Mouse (Mus musculus) thymus, adult 2 months (tissue): Measurements from ENCODE around the gene Prickle1. TPM values are rescaled to one million over a fixed set of nuclear protein-coding genes. Genes with fewer than 3 reads are reported as not detected.

Experiments used
- DNase-seq: peaks from one replicate; pipeline ENCODE4 v3.0.0; 2021
- H3K27ac ChIP-seq: fragments of 200-500 bp; 2 replicates; pipeline ENCODE4 v1.5.1; 2012; ENCODE audit warnings: low read length, control low read depth; ENCODE audit not compliant: control insufficient read depth, insufficient read depth
- H3K27me3 ChIP-seq: fragments of 200-500 bp; 2 replicates; pipeline ENCODE4 v1.6.1; 2012; ENCODE audit warnings: mild to moderate bottlenecking, low read length, moderate library complexity, mixed read lengths; ENCODE audit not compliant: control insufficient read depth, insufficient read depth
- H3K36me3 ChIP-seq: fragments of 200-500 bp; 2 replicates; pipeline ENCODE4 v1.6.1; 2012; ENCODE audit warnings: mild to moderate bottlenecking, low read length, moderate library complexity; ENCODE audit not compliant: control insufficient read depth, insufficient read depth
- H3K4me1 ChIP-seq: fragments of 200-500 bp; replicated peaks from 2 replicates; pipeline ENCODE4 v1.6.1; 2012; ENCODE audit warnings: low read length; ENCODE audit not compliant: control insufficient read depth, insufficient read depth
- H3K4me3 ChIP-seq: fragments of 200-500 bp; 2 replicates; pipeline ENCODE4 v1.5.1; 2012; ENCODE audit warnings: mild to moderate bottlenecking, low read length, control low read depth, moderate library complexity; ENCODE audit not compliant: control insufficient read depth, insufficient read depth
- CTCF ChIP-seq: fragments of 200-500 bp; IDR thresholded peaks from 2 replicates; pipeline ENCODE4 v1.5.1; 2012; ENCODE audit warnings: mild to moderate bottlenecking, control low read depth, low read length, moderate library complexity, borderline replicate concordance; ENCODE audit not compliant: control insufficient read depth, poor library complexity, insufficient read depth; ENCODE audit errors: extremely low read depth
- POLR2A ChIP-seq: fragments of 200-500 bp; IDR thresholded peaks from 2 replicates; pipeline ENCODE4 v1.6.1; 2012; ENCODE audit warnings: mild to moderate bottlenecking, low read length, control low read depth, moderate library complexity; ENCODE audit not compliant: control insufficient read depth, poor library complexity, insufficient read depth; ENCODE audit errors: extremely low read depth
- WGBS: fragments of 180-500 bp; shearing (Covaris S2); methylation state at CpG from one replicate; pipeline ENCODE4 v1.1.7; 2018; 5-methylcytosine and 5-hydroxymethylcytosine counted together
- polyA plus RNA-seq: library from polyadenylated mRNA; depleted of rRNA; stranded (reverse); fragments of >200 nt; gene quantifications from 2 replicates; pipeline ENCODE4 v1.2.3, GENCODE M21; 2012

Prickle1 gene
- polyA plus RNA-seq, 1 experiment: 9.7 TPM

DNA sequence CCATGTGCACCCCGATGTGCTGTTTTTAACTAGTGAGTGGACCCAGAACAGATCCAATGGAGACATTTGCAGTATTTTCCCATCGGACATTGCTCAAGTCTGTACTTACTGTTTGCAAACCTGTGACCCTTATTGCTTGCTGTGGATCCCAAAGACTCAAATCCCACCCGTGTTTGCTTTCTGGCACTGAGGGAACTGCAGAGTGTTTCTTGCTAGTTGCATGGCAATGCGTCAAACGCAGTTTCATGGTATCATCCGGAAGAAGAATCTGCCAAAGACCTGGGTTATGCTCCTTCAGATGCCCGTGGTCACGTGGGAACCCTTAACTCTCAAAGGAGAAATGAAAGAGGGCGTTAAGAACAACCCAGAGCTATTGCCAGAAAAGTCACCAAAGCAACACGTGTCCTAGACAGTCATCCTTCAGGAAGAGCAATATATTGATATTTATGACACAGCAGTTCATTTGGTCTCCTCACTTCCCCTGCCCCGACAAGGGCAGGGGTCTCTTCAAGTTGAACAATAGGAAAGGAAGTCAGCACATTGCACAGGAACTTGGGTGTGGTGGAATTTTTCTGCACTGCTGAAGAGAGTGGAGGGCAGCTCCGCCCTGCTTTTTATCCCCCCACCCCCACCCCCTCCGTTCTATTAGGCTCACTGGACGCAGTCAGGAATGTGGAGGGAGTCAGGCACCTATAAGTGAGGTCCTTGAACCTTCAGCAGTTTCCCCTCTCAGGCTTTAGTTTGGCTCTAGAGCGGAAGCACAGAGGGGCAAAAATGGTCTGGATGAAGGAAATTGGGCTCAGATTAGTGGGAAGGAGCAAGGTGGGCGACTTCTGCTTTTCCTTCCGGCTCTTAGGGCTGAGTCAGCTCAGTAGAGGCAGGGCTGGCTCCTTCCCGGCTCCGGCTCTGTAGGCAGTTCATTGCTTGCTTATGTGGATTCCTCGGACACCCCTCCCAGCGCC, 32.4 kb upstream of the Prickle1 start:
- TF ChIP-seq CTCF: no peak
- TF ChIP-seq POLR2A: no peak
- H3K4me1 ChIP-seq: peaks cover 11% of the 10 kb centered on the region
- no peak for DNase-seq
- H3K27ac ChIP-seq: no peak overlapping the region
- no peaks in the 10 kb centered on the region for H3K27me3 ChIP-seq
- no peak overlapping the region for H3K4me3 ChIP-seq
- H3K36me3 ChIP-seq: no peaks in the 10 kb centered on the region
- 37% methylated on average over 21 of the region's 21 CpGs for WGBS

DNA sequence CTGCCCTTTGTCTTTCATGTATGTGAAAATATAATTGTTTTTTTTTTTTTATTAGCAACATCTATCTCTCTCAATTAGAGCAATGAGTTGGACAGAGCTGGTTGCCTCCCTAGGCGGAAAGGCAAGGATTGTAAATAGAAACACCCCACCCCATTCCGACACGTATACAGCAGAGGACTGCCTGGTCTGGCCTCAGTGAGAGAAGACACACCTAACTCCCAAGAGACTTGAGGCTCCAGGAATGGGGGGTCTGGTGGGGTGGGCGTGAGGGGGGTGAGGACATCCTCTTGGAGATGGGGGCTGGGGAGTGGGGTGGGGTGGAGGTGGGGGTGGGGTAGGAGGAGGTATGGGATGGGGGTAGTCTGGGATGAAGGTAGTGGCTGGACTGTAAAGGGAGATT, 23.9 kb upstream of the Prickle1 start:
- TF ChIP-seq POLR2A (no peak), CTCF (no peak)
- no peak for DNase-seq
- Histone ChIP-seq H3K27ac (no peak overlapping the region), H3K4me1 (no peaks in the 10 kb centered on the region), H3K4me3 (no peak overlapping the region), H3K36me3 (no peaks in the 10 kb centered on the region), H3K27me3 (no peaks in the 10 kb centered on the region)
- 84% methylated on average over 4 of the region's 4 CpGs for whole genome bisulfite sequencing

GRCm38 (mm10) chr15:93618442-93619150, 22.9 kb upstream of the Prickle1 start:
- no peaks in the 10 kb centered on the region for H3K27me3 ChIP-seq
- WGBS: 86% methylated on average over 6 of the region's 6 CpGs
- H3K4me1 ChIP-seq: no peaks in the 10 kb centered on the region
- TF ChIP-seq POLR2A (no peak), CTCF (no peak)
- DNase-seq: no peak
- no peak overlapping the region for H3K4me3 ChIP-seq
- no peak overlapping the region for H3K27ac ChIP-seq
- H3K36me3 ChIP-seq: no peaks in the 10 kb centered on the region

GRCm38 (mm10) chr15:93616277-93616676, 20.6 kb upstream of the Prickle1 start:
- no peaks in the 10 kb centered on the region for H3K27me3 ChIP-seq
- WGBS: 97% methylated on average over 4 of the region's 4 CpGs
- no peak overlapping the region for H3K4me3 ChIP-seq
- TF ChIP-seq POLR2A (no peak), CTCF (no peak)
- DNase-seq: no peak
- H3K36me3 ChIP-seq: no peaks in the 10 kb centered on the region
- H3K4me1 ChIP-seq: no peaks in the 10 kb centered on the region
- no peak overlapping the region for H3K27ac ChIP-seq

GRCm38 (mm10) chr15:93615031-93615430, 19.3 kb upstream of the Prickle1 start:
- TF ChIP-seq CTCF: no peak
- TF ChIP-seq POLR2A: no peak
- Histone ChIP-seq H3K4me3 (no peak overlapping the region), H3K27me3 (no peaks in the 10 kb centered on the region), H3K36me3 (no peaks in the 10 kb centered on the region), H3K4me1 (no peaks in the 10 kb centered on the region), H3K27ac (no peak overlapping the region)
- DNase-seq: no peak
- 96% methylated on average over 3 of the region's 3 CpGs for WGBS

GRCm38 (mm10) chr15:93613606-93614005, 17.9 kb upstream of the Prickle1 start:
- no peak overlapping the region for H3K27ac ChIP-seq
- no peaks in the 10 kb centered on the region for H3K4me1 ChIP-seq
- no peaks in the 10 kb centered on the region for H3K36me3 ChIP-seq
- TF ChIP-seq CTCF (no peak), POLR2A (no peak)
- H3K4me3 ChIP-seq: no peak overlapping the region
- DNase-seq: no peak
- 92% methylated on average over 3 of the region's 3 CpGs for WGBS
- H3K27me3 ChIP-seq: no peaks in the 10 kb centered on the region
